Mouse (Mus musculus): ENCODE data around the gene Ppt2.

Gene Ppt2

GRCm38 (mm10) chr17:34606186-34607039 lies 21.9 kb downstream of the Ppt2 start:
- no peak for DNase-seq (ENCODE audit: low read depth, low spot score)

- peak; percentile 93 for DNase-seq (ENCODE audit: low read depth, low spot score)
Measured at GRCm38 (mm10) chr17:34605609-34606008, 22.7 kb downstream of the Ppt2 start.

- no peak for DNase-seq (ENCODE audit: low read depth, low spot score)
Measured at GRCm38 (mm10) chr17:34604511-34605237, 23.6 kb downstream of the Ppt2 start.

DNA sequence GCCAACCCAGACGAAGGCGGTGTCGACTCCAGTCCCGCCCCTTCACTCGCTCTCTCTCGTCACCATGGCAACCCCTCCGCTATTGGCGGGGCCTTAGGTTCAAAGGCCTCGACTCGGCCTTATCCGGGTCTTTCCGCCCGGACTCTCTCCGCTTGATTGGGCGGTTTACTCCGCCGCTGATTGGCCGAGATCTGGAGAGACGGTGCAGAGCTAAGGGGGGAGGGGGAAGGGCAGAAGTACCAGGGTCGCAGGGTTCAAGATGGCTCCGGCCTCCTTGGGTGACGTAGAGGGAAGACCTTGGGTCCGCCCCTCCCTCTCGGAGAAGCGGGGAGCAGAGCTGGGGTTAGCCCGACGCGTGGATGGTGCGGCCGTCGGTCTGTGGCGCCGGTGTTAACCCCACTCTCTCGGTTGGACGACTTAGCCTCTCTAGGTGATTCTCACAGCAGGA lies 24.2 kb downstream of the Ppt2 start, which contains the start of gene Agpat1:
TSS of gene Agpat1 (plus strand) at position 202 of the 448 bp plus-strand sequence.
- DNase-seq (ENCODE audit: low read depth, low spot score): no peak

GRCm38 (mm10) chr17:34603375-34604060 lies 24.8 kb downstream of the Ppt2 start, which contains the start of gene Rnf5:
Gene Rnf5 (minus strand): TSS chr17:34603690.
- DNase-seq (ENCODE audit: low read depth, low spot score): peak; percentile 100

DNA sequence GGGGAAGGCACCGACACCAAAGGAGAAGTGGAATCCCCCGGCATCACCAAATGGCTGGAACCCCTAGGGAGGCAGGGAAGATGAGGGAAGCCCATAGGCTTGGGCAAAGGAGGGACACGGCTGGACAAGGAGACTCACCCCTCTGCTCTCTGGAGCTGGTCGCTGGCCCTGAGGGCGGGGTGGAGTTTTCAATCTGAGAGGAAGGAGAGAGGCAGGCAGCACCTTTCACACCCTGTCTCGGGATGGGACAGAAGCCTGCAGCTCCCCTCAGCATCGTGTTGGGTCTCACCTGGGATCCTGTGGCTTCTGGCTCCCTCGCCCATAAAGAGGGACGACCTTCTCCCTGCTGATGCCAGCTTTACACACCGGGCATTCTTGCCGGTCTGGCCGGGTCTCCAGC lies 26.5 kb downstream of the Ppt2 start:
- DNase-seq (ENCODE audit: low read depth, low spot score): no peak

GRCm38 (mm10) chr17:34599891-34600290 lies 28.4 kb downstream of the Ppt2 start:
- no peak for DNase-seq (ENCODE audit: low read depth, low spot score)

- no peak for DNase-seq (ENCODE audit: low read depth, low spot score)
Measured at GRCm38 (mm10) chr17:34597566-34598095, 30.7 kb downstream of the Ppt2 start, which contains the start of gene Ager. Gene Ager (plus strand): TSS chr17:34597862.

DNA sequence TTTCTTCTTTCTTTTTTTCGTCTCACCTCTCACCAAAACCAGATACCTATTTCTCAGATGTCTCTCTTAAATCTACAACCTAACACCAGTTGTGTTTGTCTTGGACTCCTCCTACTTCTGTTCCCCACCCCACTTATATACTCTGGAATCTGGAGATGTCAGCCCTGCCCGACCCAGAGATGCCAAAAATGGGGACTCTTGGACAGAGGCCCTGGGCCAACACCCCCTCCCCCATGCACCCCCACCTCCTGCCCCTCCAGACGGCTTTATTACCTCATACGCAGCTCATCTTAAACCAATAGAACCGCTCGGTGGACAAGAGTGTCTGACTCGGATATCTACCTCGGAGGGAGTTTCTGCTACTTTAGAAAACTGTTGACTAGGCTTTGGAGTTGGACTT lies 32.2 kb downstream of the Ppt2 start:
- no peak for DNase-seq (ENCODE audit: low read depth, low spot score)

GRCm38 (mm10) chr17:34593752-34594525 lies 34.4 kb downstream of the Ppt2 start:
- DNase-seq (ENCODE audit: low read depth, low spot score): no peak

DNA sequence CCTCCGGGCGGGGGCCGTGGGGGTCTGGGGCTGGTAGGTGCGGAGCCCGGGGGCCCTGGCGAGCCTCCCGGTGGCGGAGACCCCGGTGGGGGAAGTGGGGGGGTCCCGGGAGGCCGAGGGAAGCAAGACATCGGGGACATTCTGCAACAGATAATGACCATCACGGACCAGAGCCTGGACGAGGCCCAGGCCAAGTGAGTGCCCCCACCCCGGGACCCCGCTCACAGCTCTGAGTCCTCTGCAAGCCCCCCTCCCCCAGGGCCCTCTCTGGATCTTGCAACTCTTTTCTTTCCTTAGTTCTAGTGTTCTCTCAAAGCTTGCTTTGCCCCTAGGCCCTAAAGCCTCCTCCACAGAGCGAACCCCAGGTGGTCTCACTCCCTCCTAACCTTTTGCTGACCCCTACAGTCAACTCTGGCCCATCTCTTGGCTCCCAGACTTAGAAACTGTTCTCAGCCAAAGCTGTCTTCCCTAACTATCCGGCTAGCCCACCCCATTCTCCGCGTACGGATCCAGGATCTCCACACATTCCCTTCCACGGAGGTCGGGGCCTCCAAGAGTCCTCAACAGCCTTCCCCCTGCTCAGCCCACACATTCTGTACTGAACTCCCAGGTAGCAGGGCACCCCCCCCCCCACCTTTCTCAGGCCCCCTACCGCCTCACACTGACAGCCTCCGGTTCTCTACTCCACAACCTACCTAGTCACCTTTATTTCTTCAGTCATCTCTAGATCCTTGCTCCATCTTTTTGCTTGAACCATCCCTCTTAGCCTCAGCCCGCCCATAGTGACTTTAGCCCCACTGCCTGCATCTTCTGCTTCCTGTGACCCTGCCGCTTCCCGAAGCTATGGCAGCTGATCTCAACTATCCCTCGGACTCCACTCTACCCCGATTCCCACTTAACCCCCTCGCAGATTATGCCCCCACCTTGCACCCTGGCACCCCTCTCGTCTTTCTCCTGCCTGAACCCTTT lies 35.4 kb downstream of the Ppt2 start:
- no peak for DNase-seq (ENCODE audit: low read depth, low spot score)

GRCm38 (mm10) chr17:34591994-34592375 lies 36.3 kb downstream of the Ppt2 start:
- DNase-seq (ENCODE audit: low read depth, low spot score): peak; percentile 81

GRCm38 (mm10) chr17:34591029-34591993 lies 37.0 kb downstream of the Ppt2 start, which contains the start of gene Pbx2:
Gene Pbx2 (plus strand): TSS chr17:34591266.
- no peak for DNase-seq (ENCODE audit: low read depth, low spot score)

- no peak for DNase-seq (ENCODE audit: low read depth, low spot score)
Measured at GRCm38 (mm10) chr17:34590154-34590987, 37.9 kb downstream of the Ppt2 start.

DNA sequence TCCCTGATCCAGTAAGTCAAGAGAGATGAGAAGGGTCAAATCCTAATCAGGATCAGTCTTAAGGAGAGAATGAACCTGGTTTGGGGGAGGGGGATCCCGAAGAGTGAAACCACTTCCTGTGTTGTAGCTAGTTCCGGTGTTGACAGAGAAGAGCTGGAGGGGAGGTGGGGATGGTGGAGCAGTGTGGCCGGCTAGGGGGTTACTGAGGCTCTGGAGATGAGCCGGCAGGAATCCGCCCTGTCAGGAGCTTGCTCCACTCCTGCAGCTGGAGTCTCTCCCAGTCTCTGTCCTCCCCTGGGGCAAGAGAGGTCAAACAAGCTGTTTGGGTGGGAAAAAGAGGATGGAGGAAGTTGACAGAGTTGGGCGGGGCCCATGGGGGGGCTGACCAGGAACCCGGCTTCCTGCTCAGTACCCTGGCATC lies 38.6 kb downstream of the Ppt2 start, which contains the start of gene Gpsm3:
TSS of gene Gpsm3 (plus strand) at position 126 of the 421 bp plus-strand sequence.
- no peak for DNase-seq (ENCODE audit: low read depth, low spot score)

- DNase-seq (ENCODE audit: low read depth, low spot score): no peak
Measured at GRCm38 (mm10) chr17:34589206-34589605, 39.1 kb downstream of the Ppt2 start.

- DNase-seq (ENCODE audit: low read depth, low spot score): no peak
Measured at GRCm38 (mm10) chr17:34588767-34589166, 39.5 kb downstream of the Ppt2 start.
